Mouse (Mus musculus) fibroblast of lung, adult 2 months (primary cell): ENCODE measurements around the gene Tmem102.

Source experiments
- DNase-seq: peaks from one replicate; pipeline ENCODE4 v3.0.0-alpha.2; 2011; ENCODE audit warnings: low read depth

Gene Tmem102

DNA sequence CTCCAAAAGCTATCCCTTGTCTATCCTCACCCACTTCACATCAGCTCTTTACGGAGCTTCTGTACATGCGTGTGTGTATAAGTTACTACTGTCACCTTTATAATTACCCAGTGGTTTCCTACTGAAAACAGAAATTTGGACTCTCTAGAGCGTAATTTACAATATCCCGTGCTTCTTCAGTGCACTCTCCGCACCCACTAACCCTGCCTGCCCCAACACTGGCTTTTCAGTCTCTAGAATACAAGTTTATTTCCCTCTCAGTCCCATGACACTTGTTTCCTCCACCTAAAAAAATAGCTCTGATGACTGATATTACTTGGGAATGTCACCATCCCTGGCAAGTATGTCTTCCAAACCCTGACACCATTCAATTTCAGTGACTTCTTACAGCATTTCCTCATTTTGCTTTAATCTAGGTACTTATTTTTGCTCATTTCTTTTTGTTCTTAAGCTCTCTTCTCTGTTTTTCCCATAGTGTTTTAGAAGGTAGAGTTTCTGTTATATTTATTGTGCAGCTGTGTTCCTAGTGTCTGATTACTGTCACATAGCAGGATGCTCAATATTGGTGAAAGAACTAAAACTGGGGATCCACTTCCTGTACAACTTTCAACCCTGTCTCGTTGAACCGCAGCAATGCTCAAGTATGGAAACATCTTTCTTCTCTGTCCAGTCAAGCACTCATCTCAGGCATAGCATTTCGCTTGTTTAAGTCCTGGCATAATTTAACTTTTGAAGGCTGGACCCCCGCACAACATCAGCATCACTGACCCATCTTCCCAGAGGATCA lies 47.9 kb downstream of the Tmem102 start:
- DNase-seq = no peak

DNA sequence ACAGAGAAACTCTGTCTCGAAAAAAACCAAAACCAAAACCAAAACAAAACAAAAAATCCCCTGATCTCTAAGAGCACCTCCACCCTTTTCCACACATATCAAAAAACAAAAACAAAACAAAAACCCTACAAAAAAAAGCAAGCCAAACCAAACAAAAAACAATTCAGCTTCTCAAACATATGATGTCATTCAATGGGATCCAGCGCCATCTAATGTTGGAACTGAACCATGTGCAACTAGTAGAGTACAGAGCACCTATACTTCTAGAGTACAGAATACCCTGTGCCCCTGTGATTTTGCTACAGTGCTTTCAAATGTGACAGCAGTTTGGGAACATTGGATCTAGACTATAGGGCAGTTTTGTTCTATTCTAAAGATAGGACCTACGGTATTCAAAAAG lies 50.7 kb downstream of the Tmem102 start:
- no peak for DNase-seq

- DNase-seq = no peak
Measured at GRCm38 (mm10) chr11:69754233-69754632, 51.2 kb downstream of the Tmem102 start.
